Mouse (Mus musculus): Measurements from ENCODE around the gene Tipin.
"Not testable (repeated sequence)": the region's sequence is repeated elsewhere in the genome, so short reads cannot be mapped to it uniquely, and the experiment has no call there.

The Tipin gene

GRCm38 (mm10) chr9:64281105-64281780 is at the start of gene Tipin:
Gene Tipin (plus strand): TSS chr9:64281581.
- peak; percentile 86 for DNase-seq (ENCODE audit: low read depth)

- DNase-seq (ENCODE audit: low read depth), result no peak
These were observed 49.7 kb upstream of the Tipin start for GRCm38 (mm10) chr9:64231674-64232073.

- DNase-seq (ENCODE audit: low read depth), result no peak
These were observed 49.0 kb upstream of the Tipin start for GRCm38 (mm10) chr9:64232257-64232957.

GRCm38 (mm10) chr9:64233656-64234055 is 47.7 kb upstream of the Tipin start:
- DNase-seq (ENCODE audit: low read depth), result no peak

GRCm38 (mm10) chr9:64234768-64235435 is 46.5 kb upstream of the Tipin start, which contains the start of gene Uchl4:
Gene Uchl4 (plus strand): TSS chr9:64235201.
- DNase-seq (ENCODE audit: low read depth), result no peak

GRCm38 (mm10) chr9:64236056-64236455 is 45.3 kb upstream of the Tipin start:
- DNase-seq (ENCODE audit: low read depth), result no peak

GRCm38 (mm10) chr9:64240116-64240515 is 41.3 kb upstream of the Tipin start:
- DNase-seq (ENCODE audit: low read depth), result no peak

GRCm38 (mm10) chr9:64240681-64241080 is 40.7 kb upstream of the Tipin start:
- DNase-seq (ENCODE audit: low read depth), result no peak

- no peak for DNase-seq (ENCODE audit: low read depth)
These were observed 39.0 kb upstream of the Tipin start for GRCm38 (mm10) chr9:64242381-64242831.

GRCm38 (mm10) chr9:64249371-64249770 is 32.0 kb upstream of the Tipin start:
- no peak for DNase-seq (ENCODE audit: low read depth)

- DNase-seq (ENCODE audit: low read depth), result no peak
These were observed 31.2 kb upstream of the Tipin start for GRCm38 (mm10) chr9:64250111-64250730.

GRCm38 (mm10) chr9:64252591-64253020 is 28.8 kb upstream of the Tipin start:
- DNase-seq (ENCODE audit: low read depth), result no peak

GRCm38 (mm10) chr9:64253021-64253904 is 28.1 kb upstream of the Tipin start, which contains the start of gene Map2k1:
Gene Map2k1 (minus strand): TSS chr9:64253631.
- DNase-seq (ENCODE audit: low read depth), result peak; percentile 96

- no peak for DNase-seq (ENCODE audit: low read depth)
These were observed 26.0 kb upstream of the Tipin start for GRCm38 (mm10) chr9:64255422-64255821.

GRCm38 (mm10) chr9:64256204-64256603 is 25.2 kb upstream of the Tipin start:
- DNase-seq (ENCODE audit: low read depth), result no peak

- DNase-seq (ENCODE audit: low read depth), result no peak
These were observed 21.5 kb upstream of the Tipin start for GRCm38 (mm10) chr9:64259906-64260305.

GRCm38 (mm10) chr9:64261023-64261422 is 20.4 kb upstream of the Tipin start:
- DNase-seq (ENCODE audit: low read depth), result no peak

- DNase-seq (ENCODE audit: low read depth), result no peak
These were observed 16.6 kb upstream of the Tipin start for GRCm38 (mm10) chr9:64264813-64265212.

- no peak for DNase-seq (ENCODE audit: low read depth)
These were observed 14.2 kb upstream of the Tipin start for GRCm38 (mm10) chr9:64267231-64267630.

GRCm38 (mm10) chr9:64268196-64268595 is 13.2 kb upstream of the Tipin start:
- DNase-seq (ENCODE audit: low read depth), result no peak

GRCm38 (mm10) chr9:64268836-64269235 is 12.5 kb upstream of the Tipin start:
- not testable (repeated sequence) for DNase-seq (ENCODE audit: low read depth)

Data from fibroblast of lung, adult 2 months (primary cell).